ENCODE assay signal across 8 mouse cellular contexts in genomic region chr17:70848511-70849398, GRCm38 (mm10). TPM values are rescaled to one million over a fixed set of nuclear protein-coding genes. Genes with fewer than 3 reads are reported as not detected.
DNase-seq lines count a peak whose midpoint lies in the region; ATAC-seq lines count a peak whose summit lies in the region.

No protein-coding gene starts in this region.

- H3K4me2 ChIP-seq in forebrain, embryonic 14.5 days (ENCODE audit: low read length) = peak overlapping the region; percentile 96
- H3K4me2 ChIP-seq in hindbrain, embryonic 13.5 days = peak overlapping the region; percentile 94
- H3K4me2 ChIP-seq in liver, embryonic 11.5 days = peak overlapping the region; percentile 99

- peaks cover 18% of the 10 kb centered on the region for H3K4me1 ChIP-seq in forebrain, embryonic 14.5 days (ENCODE audit: control insufficient read depth, insufficient read depth, low read length)
- peaks cover 57% of the 10 kb centered on the region for H3K4me1 ChIP-seq in hindbrain, embryonic 13.5 days (replicated peaks)
- no peaks in the 10 kb centered on the region; the same call in 1 of the 2 replicates for H3K4me1 ChIP-seq in liver, embryonic 11.5 days (replicated peaks; ENCODE audit: control insufficient read depth, insufficient read depth, low read length)

- no peaks in the 10 kb centered on the region; the same call in 1 of the 2 replicates for H3K27me3 ChIP-seq in forebrain, embryonic 14.5 days (replicated peaks; ENCODE audit: control insufficient read depth, insufficient read depth, low read length)
- H3K27me3 ChIP-seq in hindbrain, embryonic 13.5 days = peaks cover 28% of the 10 kb centered on the region
- H3K27me3 ChIP-seq in liver, embryonic 11.5 days (replicated peaks; ENCODE audit: control insufficient read depth, insufficient read depth, low read length) = 0 out of 2 replicates have a peak, but pooled peaks cover 7% of the 10 kb centered on the region

- ATAC-seq in forebrain, embryonic 14.5 days = no peak
- no peak for ATAC-seq in hindbrain, embryonic 13.5 days (ENCODE audit: low FRiP score)
- peak; percentile 6; the same call in 1 of the 2 replicates for ATAC-seq in liver, embryonic 11.5 days (replicated peaks; ENCODE audit: low FRiP score)

- H3K9ac ChIP-seq in forebrain, embryonic 14.5 days (ENCODE audit: low read length) = peak overlapping the region; percentile 75
- H3K9ac ChIP-seq in hindbrain, embryonic 13.5 days = peak overlapping the region; percentile 82
- H3K9ac ChIP-seq in liver, embryonic 11.5 days (ENCODE audit: low read depth, low read length) = peak overlapping the region; percentile 85

- DNase-seq in 416B (ENCODE audit: low read depth) (peak; percentile 76), adipocyte (ENCODE audit: low spot score) (peak; percentile 66)
- DNase-seq in forebrain, embryonic 14.5 days (ENCODE audit: low spot score) = peak; percentile 52
- peak; percentile 61 for DNase-seq in liver, embryonic 11.5 days (ENCODE audit: low spot score)
- peak; percentile 68 for DNase-seq in naive thymus-derived CD4-positive, alpha-beta T cell, adult 2 months (ENCODE audit: low read depth)
- peak; percentile 71 for DNase-seq in thymus, postnatal 14 days
- no peak for DNase-seq in right cerebral cortex, postnatal 10 days (ENCODE audit: low spot score in 2 of 2)

- H3K9me3 ChIP-seq in forebrain, embryonic 14.5 days (replicated peaks; ENCODE audit: control insufficient read depth, low read length) = no peaks in the 10 kb centered on the region
- no peaks in the 10 kb centered on the region for H3K9me3 ChIP-seq in hindbrain, embryonic 13.5 days
- H3K9me3 ChIP-seq in liver, embryonic 11.5 days (ENCODE audit: control insufficient read depth, low read length) = no peaks in the 10 kb centered on the region

- H3K27ac ChIP-seq in forebrain, embryonic 14.5 days (ENCODE audit: low read depth, low read length) = peak overlapping the region; percentile 72
- peak overlapping the region; percentile 89 for H3K27ac ChIP-seq in hindbrain, embryonic 13.5 days
- peak overlapping the region; percentile 89 for H3K27ac ChIP-seq in liver, embryonic 11.5 days (ENCODE audit: low read depth, low read length)

- no peaks in the 10 kb centered on the region for H3K36me3 ChIP-seq in forebrain, embryonic 14.5 days (ENCODE audit: control insufficient read depth, insufficient read depth, low read length)
- H3K36me3 ChIP-seq in hindbrain, embryonic 13.5 days = no peaks in the 10 kb centered on the region; the same call in 1 of the 2 replicates
- peaks cover 3% of the 10 kb centered on the region; the same call in 1 of the 2 replicates for H3K36me3 ChIP-seq in liver, embryonic 11.5 days (ENCODE audit: control insufficient read depth, insufficient read depth, low read length)

- peak overlapping the region; percentile 57 for H3K4me3 ChIP-seq in forebrain, embryonic 14.5 days (ENCODE audit: low read depth, low read length)
- peak overlapping the region; percentile 61 for H3K4me3 ChIP-seq in hindbrain, embryonic 13.5 days
- peak overlapping the region; percentile 72 for H3K4me3 ChIP-seq in liver, embryonic 11.5 days (ENCODE audit: low read depth, low read length)

- under 1% methylated on average over 23 of the region's 23 CpGs for WGBS in forebrain, embryonic 14.5 days
- WGBS in hindbrain, embryonic 13.5 days = under 1% methylated on average over 23 of the region's 23 CpGs
- WGBS in liver, embryonic 11.5 days = 1% methylated on average over 23 of the region's 23 CpGs

RNA-seq across cellular contexts. Expression of gene Tgif1, which starts 4.6 kb away (rescaled TPM):
- polyA plus RNA-seq in forebrain, embryonic 14.5 days (2014; fragmentation: Nextera tagmentation; extraction: Ambion mirVana) = 12.9 and 13.6 TPM in 2 replicates
- polyA plus RNA-seq in hindbrain, embryonic 13.5 days (2015; fragmentation: Nextera tagmentation; extraction: Ambion mirVana) = 26.4 TPM in 2 replicates
- polyA plus RNA-seq in liver, embryonic 11.5 days (2014; fragmentation: Nextera tagmentation; extraction: Ambion mirVana) = 26.6 and 30.8 TPM in 2 replicates

Comparison
In these comparisons a context has a peak if more than half of its experiments do, and no peak if none do; other contexts are left out.
1. DNase-seq: peak in 416B (single experiment), adipocyte (single experiment), forebrain, embryonic 14.5 days (single experiment), liver, embryonic 11.5 days (single experiment), naive thymus-derived CD4-positive, alpha-beta T cell, adult 2 months (single experiment) and thymus, postnatal 14 days (single experiment); none in right cerebral cortex, postnatal 10 days (0 of 2).
2. Peak in every context shown above with its lines, with median percentiles within 50 percentile points of each other: H3K27ac ChIP-seq, H3K4me2 ChIP-seq, H3K4me3 ChIP-seq and H3K9ac ChIP-seq.